Mouse (Mus musculus) bone marrow, adult 2 months (tissue): ENCODE data around the gene Far2.

Source experiments
- CTCF ChIP-seq: fragments of 200-500 bp; IDR thresholded peaks from 2 replicates; pipeline ENCODE4 v1.5.1; 2011; ENCODE audit warnings: low read length, control low read depth; ENCODE audit not compliant: control insufficient read depth, insufficient read depth
- POLR2A ChIP-seq: fragments of 200-500 bp; IDR thresholded peaks from 2 replicates; pipeline ENCODE4 v1.6.1; 2011; ENCODE audit warnings: low read depth, mild to moderate bottlenecking, control low read depth, low read length, borderline replicate concordance; ENCODE audit not compliant: control insufficient read depth

DNA sequence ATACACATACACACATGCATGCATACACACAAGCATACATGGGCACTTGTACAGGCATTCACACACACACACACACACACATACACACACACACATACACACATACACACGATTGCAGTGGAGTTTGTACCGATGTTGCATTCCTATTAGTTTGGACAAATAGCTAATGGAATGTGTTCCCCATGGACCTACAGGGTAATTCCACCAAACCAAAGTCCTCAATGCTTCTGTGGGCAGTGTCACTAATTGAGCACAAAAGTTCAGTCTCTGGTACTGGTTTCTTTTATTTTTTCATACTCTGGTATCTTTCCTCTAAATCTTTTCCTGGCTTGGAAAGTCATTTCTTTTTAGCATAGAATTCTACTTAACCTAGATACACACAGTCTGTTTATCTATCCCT is 36.8 kb downstream of the Far2 start:
- TF ChIP-seq CTCF = no peak
- TF ChIP-seq POLR2A = no peak
